Mouse (Mus musculus) embryonic facial prominence, embryonic 12.5 days (tissue): Measurements from ENCODE around the gene Uimc1. TPM values are rescaled to one million over a fixed set of nuclear protein-coding genes. Genes with fewer than 3 reads are reported as not detected.

Source experiments
- ATAC-seq: fragments of 200-750 bp; cut with Nextera tagmentation; 2 replicates; pipeline ENCODE4 v1.8.0; 2017; ENCODE audit not compliant: insufficient number of reproducible peaks, insufficient read depth, low FRiP score, low TSS enrichment
- H3K27ac ChIP-seq: fragments of 300-500 bp; sonication (generic); 2 replicates; pipeline ENCODE4 v1.5.1; 2016; ENCODE audit warnings: mild to moderate bottlenecking
- H3K27me3 ChIP-seq: fragments of 300-500 bp; sonication (generic); 2 replicates; pipeline ENCODE4 v1.6.1; 2016; ENCODE audit warnings: mild to moderate bottlenecking, moderate library complexity
- H3K36me3 ChIP-seq: fragments of 300-500 bp; sonication (generic); 2 replicates; pipeline ENCODE4 v1.6.1; 2016; ENCODE audit warnings: mild to moderate bottlenecking
- H3K4me1 ChIP-seq: fragments of 300-500 bp; sonication (generic); 2 replicates; pipeline ENCODE4 v1.6.1; 2016
- H3K4me2 ChIP-seq: fragments of 300-500 bp; sonication (generic); replicated peaks from 2 replicates; pipeline ENCODE4 v1.6.1; 2016; ENCODE audit warnings: mild to moderate bottlenecking, moderate library complexity
- H3K4me3 ChIP-seq: fragments of 300-500 bp; sonication (generic); 2 replicates; pipeline ENCODE4 v1.5.1; 2016; ENCODE audit warnings: mild to moderate bottlenecking
- H3K9ac ChIP-seq: fragments of 300-500 bp; sonication (generic); 2 replicates; pipeline ENCODE4 v1.6.1; 2016; ENCODE audit warnings: mild to moderate bottlenecking, moderate library complexity
- H3K9me3 ChIP-seq: fragments of 300-500 bp; sonication (generic); 2 replicates; pipeline ENCODE4 v1.6.1; 2016; ENCODE audit warnings: mild to moderate bottlenecking, moderate library complexity
- WGBS: fragments of 180-500 bp; shearing (Covaris S2); methylation state at CpG from one replicate; pipeline ENCODE4 v1.1.7; 2016; 5-methylcytosine and 5-hydroxymethylcytosine counted together
- polyA plus RNA-seq: library from polyadenylated mRNA; unstranded; fragments of >200 nt; fragmentation: Nextera tagmentation; extraction: Ambion mirVana; gene quantifications from 2 replicates; pipeline ENCODE4 v1.2.1, GENCODE M21; 2016

Uimc1 gene
- polyA plus RNA-seq, 1 experiment from 2014 or later = 29.1 TPM

DNA sequence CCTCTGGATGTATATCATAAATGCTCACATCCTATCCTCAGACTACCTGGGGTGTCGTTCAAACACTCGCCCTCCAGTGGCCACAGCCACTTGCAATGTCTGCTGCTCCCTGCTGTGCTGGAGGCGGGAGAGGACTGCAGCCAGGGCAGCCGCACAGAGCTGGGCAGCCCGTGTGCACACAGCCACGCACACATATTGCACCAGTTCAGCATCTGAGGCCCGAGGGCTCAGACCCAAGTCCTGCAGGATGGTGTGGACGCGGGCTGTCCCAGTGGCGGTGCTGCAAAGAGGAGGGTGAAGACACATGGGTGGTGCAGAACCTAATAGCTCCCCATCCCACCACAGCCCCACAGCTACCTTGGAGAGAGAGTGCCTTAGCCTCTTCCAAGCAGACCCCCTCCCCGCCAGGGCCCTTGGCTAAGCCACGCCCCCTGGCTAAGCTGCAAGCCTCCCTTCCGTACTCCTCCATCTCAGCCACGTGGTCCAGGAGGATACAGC lies 88.1 kb downstream of the Uimc1 start:
- Histone ChIP-seq H3K36me3 (no peaks in the 10 kb centered on the region), H3K9ac (no peak overlapping the region), H3K9me3 (no peaks in the 10 kb centered on the region), H3K4me1 (0 out of 2 replicates have a peak, but pooled peaks cover 3% of the 10 kb centered on the region), H3K27ac (no peak overlapping the region), H3K4me2 (peak overlapping the region; percentile 14; the same call in 1 of the 2 replicates), H3K27me3 (0 out of 2 replicates have a peak, but pooled peaks cover 3% of the 10 kb centered on the region), H3K4me3 (no peak overlapping the region)
- ATAC-seq = 0 out of 2 replicates have a peak, but pooled peaks have one; percentile 13
- 4% methylated on average over 14 of the region's 14 CpGs for WGBS

DNA sequence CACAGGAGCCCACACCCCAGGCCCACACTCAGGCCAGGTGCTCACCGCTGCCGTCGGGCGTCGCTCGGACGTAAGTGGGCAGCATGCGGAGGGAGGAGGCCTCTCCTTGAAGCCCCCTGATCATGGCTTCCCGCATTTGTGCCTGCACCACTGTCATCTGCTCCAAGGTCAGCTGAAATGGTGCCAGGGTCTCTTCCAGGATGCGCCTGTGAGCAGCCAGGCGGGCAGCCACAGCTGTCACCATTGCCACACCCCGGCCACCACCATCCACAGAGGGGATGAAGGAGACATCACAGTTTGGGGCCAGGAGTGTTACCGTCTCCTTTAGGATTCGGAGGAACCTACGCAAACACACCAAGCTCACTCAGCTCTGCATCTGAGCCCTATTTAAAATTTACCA lies 89.0 kb downstream of the Uimc1 start:
- ATAC-seq = no peak
- no peaks in the 10 kb centered on the region for H3K36me3 ChIP-seq
- 0 out of 2 replicates have a peak, but pooled peaks cover 5% of the 10 kb centered on the region for H3K27me3 ChIP-seq
- H3K9me3 ChIP-seq = no peaks in the 10 kb centered on the region
- no peak overlapping the region for H3K9ac ChIP-seq
- H3K27ac ChIP-seq = no peak overlapping the region
- 0 out of 2 replicates have a peak, but pooled peaks cover 3% of the 10 kb centered on the region for H3K4me1 ChIP-seq
- H3K4me2 ChIP-seq = no peak overlapping the region
- WGBS = 90% methylated on average over 15 of the region's 15 CpGs
- no peak overlapping the region for H3K4me3 ChIP-seq

DNA sequence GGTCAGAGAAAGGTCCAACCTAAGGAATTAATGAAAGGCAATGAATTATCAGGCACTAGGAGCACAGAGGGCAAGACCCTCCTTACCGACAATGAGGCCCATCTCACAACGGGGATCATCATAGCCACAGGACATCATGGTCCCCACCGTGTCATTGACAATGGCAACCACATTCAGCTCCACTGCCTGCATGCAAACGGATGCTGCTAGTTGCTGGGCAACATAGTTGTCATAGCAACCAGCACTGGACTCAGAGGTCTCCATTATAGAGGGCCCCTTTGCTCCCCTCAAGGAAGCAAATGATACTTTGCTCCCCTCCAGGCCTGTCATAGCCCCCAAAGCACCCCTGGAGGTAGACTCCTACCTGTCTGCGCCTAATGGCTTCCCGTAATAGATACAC lies 91.5 kb downstream of the Uimc1 start:
- Histone ChIP-seq H3K9me3 (no peaks in the 10 kb centered on the region), H3K27ac (no peak overlapping the region), H3K4me3 (no peak overlapping the region), H3K9ac (no peak overlapping the region), H3K36me3 (no peaks in the 10 kb centered on the region), H3K27me3 (0 out of 2 replicates have a peak, but pooled peaks cover 2% of the 10 kb centered on the region), H3K4me2 (no peak overlapping the region), H3K4me1 (0 out of 2 replicates have a peak, but pooled peaks cover 3% of the 10 kb centered on the region)
- ATAC-seq = no peak
- 67% methylated on average over 6 of the region's 6 CpGs for WGBS

DNA sequence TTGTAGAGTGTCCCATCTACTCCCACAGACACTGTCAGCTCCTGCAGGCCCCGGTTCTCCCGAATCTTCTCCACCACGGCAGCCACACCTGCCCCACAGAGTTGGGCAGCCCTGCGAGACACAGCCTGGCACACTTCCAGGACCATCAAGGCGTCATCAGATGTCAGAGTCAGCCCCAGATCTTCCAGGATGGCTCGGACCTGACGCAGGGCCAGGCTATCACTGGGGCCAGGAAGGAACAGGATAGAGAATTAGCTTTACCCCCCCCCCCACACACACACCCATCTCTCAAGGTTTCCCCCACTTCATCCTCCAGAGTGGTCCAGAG lies 93.7 kb downstream of the Uimc1 start:
- H3K9me3 ChIP-seq = no peaks in the 10 kb centered on the region
- H3K9ac ChIP-seq = no peak overlapping the region
- 0 out of 2 replicates have a peak, but pooled peaks cover 2% of the 10 kb centered on the region for H3K27me3 ChIP-seq
- no peak for ATAC-seq
- H3K4me1 ChIP-seq = no peaks in the 10 kb centered on the region
- 81% methylated on average over 7 of the region's 7 CpGs for WGBS
- H3K36me3 ChIP-seq = no peaks in the 10 kb centered on the region
- H3K4me2 ChIP-seq = no peak overlapping the region
- no peak overlapping the region for H3K4me3 ChIP-seq
- H3K27ac ChIP-seq = no peak overlapping the region

DNA sequence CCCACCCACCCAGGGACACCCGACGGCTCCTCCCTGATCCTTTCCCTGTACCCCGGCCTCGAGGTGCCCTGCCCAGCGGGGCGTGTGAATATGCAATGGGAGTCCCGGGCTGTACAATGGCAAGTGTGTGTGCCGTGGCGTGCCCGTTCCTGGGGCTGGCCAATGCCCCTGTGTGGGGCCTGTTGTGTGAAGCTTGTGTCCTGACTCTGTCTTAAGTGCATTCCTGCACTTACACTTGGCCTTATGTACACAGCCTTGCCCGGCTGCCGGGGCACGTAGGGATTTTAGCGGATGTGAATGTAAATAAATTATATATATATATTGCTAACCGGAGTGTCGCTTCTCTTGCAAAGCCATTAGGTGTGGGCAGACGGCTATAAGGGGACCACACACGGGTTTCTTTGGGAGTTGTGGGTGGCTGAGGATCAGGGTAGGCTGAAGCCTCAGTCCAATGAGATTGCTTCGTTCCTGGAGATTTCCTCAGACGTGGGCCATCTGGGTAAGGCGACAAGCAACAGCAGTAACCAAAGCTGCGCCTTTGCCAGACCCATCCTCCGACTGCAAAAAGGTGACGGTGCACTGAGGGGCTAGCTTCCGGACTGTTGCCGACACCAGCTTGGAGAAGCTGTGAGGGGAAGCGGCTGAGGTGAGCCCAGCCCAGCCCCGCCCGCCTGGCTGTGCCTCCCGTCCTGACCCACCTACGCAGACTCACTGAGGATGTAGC lies 94.2 kb downstream of the Uimc1 start:
- no peaks in the 10 kb centered on the region for H3K9me3 ChIP-seq
- 0 out of 2 replicates have a peak, but pooled peaks cover 2% of the 10 kb centered on the region for H3K27me3 ChIP-seq
- 0 out of 2 replicates have a peak, but pooled peaks have one; percentile 4 for ATAC-seq
- H3K9ac ChIP-seq = no peak overlapping the region
- WGBS = 79% methylated on average over 31 of the region's 31 CpGs
- H3K4me2 ChIP-seq = no peak overlapping the region
- no peaks in the 10 kb centered on the region for H3K36me3 ChIP-seq
- H3K4me1 ChIP-seq = no peaks in the 10 kb centered on the region
- H3K27ac ChIP-seq = no peak overlapping the region
- no peak overlapping the region for H3K4me3 ChIP-seq

DNA sequence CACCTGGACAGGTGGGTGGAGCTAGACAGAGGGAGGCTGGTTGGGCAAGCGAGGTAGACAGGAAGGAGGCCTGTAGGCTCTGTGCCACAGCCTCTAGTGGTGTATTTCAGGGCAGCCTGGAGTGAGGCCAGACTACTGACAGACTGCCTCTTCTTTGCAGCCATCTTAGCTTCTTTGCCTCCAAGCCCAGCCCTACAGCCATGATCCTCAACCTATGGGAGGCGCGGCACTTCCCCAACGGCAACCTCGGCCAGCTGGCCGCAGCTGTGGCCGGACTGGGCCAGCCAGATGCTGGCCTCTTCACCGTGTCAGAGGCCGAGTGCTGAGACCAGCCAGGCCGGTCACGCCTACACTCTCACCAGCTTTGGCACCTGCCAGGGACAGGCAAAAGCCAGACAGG lies 95.5 kb downstream of the Uimc1 start:
- Histone ChIP-seq H3K9me3 (no peaks in the 10 kb centered on the region), H3K27me3 (0 out of 2 replicates have a peak, but pooled peaks cover 2% of the 10 kb centered on the region), H3K9ac (no peak overlapping the region), H3K36me3 (no peaks in the 10 kb centered on the region), H3K4me2 (no peak overlapping the region), H3K4me3 (no peak overlapping the region), H3K27ac (no peak overlapping the region), H3K4me1 (no peaks in the 10 kb centered on the region)
- peak; percentile 16; the same call in 1 of the 2 replicates for ATAC-seq
- WGBS = 75% methylated on average over 11 of the region's 11 CpGs

DNA sequence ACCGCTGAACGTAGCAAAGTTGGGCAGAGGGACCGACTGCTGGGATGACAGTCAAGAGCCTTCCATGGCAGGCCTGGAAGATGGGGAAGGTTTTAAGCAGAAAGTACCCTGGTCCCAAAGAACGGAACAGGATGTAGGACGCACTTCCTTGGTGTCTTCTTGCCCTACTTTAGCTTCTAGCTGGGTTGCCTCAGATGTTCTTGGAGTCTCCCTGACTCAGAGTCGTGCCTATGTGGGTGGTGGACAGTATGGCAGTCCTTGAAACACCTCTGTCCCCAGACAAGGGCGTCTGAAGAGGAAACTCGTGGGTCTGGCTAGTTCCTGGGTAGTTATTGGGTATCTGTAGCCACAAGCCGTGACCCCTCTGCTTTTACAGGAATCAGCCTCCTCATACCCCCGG lies 98.0 kb downstream of the Uimc1 start:
- ATAC-seq = no peak
- no peak overlapping the region for H3K4me2 ChIP-seq
- H3K4me1 ChIP-seq = no peaks in the 10 kb centered on the region
- H3K36me3 ChIP-seq = no peaks in the 10 kb centered on the region
- H3K27ac ChIP-seq = no peak overlapping the region
- H3K9ac ChIP-seq = no peak overlapping the region
- 80% methylated on average over 10 of the region's 10 CpGs for WGBS
- no peak overlapping the region for H3K4me3 ChIP-seq
- H3K27me3 ChIP-seq = 0 out of 2 replicates have a peak, but pooled peaks cover 2% of the 10 kb centered on the region
- H3K9me3 ChIP-seq = no peaks in the 10 kb centered on the region

DNA sequence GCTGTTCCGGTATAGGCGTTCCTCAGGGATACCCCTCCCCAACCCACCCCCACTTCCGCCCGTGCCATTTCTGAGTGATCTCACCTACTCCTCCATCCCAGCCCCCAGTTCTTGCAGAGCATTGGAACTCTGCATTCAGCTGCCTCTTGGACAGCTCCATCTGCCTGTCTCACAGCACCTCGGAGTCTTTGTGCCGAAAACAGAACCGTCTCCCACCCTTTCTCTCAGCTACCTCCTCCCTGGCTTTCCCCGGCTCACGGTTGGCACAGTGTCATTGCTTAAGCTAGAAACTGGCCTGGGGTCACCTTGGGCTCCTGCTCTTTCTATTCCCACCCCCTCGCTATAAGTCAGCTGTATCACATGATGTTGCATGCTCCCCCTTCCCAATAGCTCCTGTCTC lies 99.7 kb downstream of the Uimc1 start:
- Histone ChIP-seq H3K9ac (no peak overlapping the region), H3K27me3 (no peaks in the 10 kb centered on the region), H3K4me3 (no peak overlapping the region), H3K9me3 (no peaks in the 10 kb centered on the region), H3K4me1 (no peaks in the 10 kb centered on the region), H3K36me3 (no peaks in the 10 kb centered on the region), H3K4me2 (no peak overlapping the region), H3K27ac (no peak overlapping the region)
- WGBS = 87% methylated on average over 10 of the region's 10 CpGs
- ATAC-seq = no peak

DNA sequence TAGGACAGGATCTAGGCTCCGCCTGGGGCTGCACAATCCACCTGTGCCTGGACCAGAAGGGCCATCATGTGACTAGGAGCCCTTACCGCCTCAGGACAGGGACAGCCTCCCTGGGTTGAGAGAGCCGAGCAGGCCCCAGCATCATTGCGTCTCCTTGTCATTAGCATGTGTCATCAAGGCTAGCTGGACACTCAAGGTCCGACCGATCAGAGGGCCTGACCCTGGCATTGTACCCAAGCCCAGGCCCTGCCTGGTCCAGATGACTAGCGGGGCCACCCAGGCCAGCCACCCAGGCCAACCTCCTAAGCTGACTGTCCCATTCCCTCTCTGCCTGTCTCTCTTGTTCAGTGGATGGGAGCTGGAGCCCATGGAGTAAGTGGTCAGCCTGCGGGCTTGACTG lies 102.5 kb downstream of the Uimc1 start:
- Histone ChIP-seq H3K4me2 (no peak overlapping the region), H3K4me1 (peaks cover 11% of the 10 kb centered on the region)
- 80% methylated on average over 8 of the region's 8 CpGs for WGBS

DNA sequence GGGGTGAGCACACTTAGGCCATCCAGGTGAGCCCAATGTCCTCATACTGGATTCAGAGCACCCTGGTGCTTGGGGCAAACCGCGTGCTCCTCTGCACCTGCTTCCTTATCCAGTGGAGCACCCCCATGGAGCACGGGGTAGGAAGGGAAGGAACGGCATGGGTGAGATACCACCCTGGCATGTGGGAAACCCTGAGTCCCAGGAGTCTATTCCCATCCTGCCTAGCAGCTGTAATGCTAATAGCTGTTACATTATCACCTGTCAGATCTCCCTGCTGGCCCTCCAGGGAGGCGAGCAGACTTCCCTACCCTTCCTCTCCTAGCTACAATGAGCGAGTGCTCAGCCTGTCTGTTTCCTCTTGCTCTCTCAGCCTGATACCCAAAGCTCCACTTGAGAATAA lies 104.9 kb downstream of the Uimc1 start:
- H3K9me3 ChIP-seq = no peaks in the 10 kb centered on the region
- no peaks in the 10 kb centered on the region for H3K36me3 ChIP-seq
- H3K27ac ChIP-seq = no peak overlapping the region
- no peak for ATAC-seq
- H3K9ac ChIP-seq = no peak overlapping the region
- H3K4me1 ChIP-seq = peaks cover 11% of the 10 kb centered on the region
- WGBS = 58% methylated on average over 6 of the region's 6 CpGs
- no peak overlapping the region for H3K4me3 ChIP-seq
- H3K4me2 ChIP-seq = no peak overlapping the region
- H3K27me3 ChIP-seq = no peaks in the 10 kb centered on the region

More for the DNA sequence above, 102.5 kb downstream of the Uimc1 start:
- ATAC-seq = no peak; the same call in 1 of the 2 replicates
- Histone ChIP-seq H3K9ac (no peak overlapping the region), H3K36me3 (no peaks in the 10 kb centered on the region), H3K9me3 (no peaks in the 10 kb centered on the region), H3K4me3 (no peak overlapping the region), H3K27ac (no peak overlapping the region), H3K27me3 (no peaks in the 10 kb centered on the region)

DNA sequence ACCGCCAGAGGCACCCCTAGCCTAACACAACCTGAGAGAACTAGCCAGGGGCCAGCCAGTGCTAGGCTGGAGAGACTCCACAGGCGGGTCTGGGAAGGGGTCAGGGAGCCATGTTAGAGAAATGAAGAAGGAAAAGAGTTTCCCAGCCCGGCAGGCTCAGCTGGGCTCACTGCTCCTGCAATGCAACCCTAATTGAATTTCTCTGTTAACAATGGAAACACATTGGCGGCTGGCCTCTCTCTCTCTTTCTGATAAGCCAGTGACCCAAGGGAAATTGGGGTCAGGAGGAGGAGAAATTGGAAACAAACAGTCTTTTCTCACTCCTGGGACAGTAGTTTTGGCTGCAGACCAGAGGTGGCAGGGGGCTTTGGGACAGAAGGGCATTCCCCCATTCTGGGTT lies 105.5 kb downstream of the Uimc1 start:
- no peaks in the 10 kb centered on the region for H3K36me3 ChIP-seq
- H3K4me1 ChIP-seq = peaks cover 11% of the 10 kb centered on the region
- H3K4me3 ChIP-seq = no peak overlapping the region
- H3K4me2 ChIP-seq = no peak overlapping the region
- no peak overlapping the region for H3K27ac ChIP-seq
- H3K9ac ChIP-seq = no peak overlapping the region
- no peaks in the 10 kb centered on the region for H3K9me3 ChIP-seq
- H3K27me3 ChIP-seq = no peaks in the 10 kb centered on the region
- ATAC-seq = no peak
- WGBS = 5% methylated on average over 4 of the region's 4 CpGs

DNA sequence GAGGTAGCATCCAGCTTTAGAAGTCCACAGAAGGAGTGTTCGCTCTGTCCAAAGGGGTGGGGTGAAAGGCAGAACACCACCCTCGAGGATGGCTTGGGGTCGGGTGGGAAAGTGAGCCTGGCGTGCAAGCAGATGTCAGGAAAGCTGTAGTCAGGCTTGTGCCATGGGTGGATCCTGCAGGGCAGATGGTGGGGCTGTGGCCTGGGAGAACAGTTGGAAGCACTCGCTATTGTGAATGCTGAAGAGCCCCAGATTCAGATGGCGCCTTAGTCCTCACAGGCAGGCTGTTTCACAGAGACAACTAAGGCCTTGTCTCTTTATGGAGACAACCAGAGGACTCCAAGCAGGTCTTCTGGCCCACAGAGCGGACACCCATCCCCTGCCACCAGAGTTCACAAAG lies 107.9 kb downstream of the Uimc1 start:
- no peak for ATAC-seq
- Histone ChIP-seq H3K4me3 (no peak overlapping the region), H3K9ac (no peak overlapping the region), H3K4me2 (no peak overlapping the region), H3K4me1 (peaks cover 18% of the 10 kb centered on the region), H3K9me3 (no peaks in the 10 kb centered on the region), H3K36me3 (no peaks in the 10 kb centered on the region), H3K27ac (no peak overlapping the region), H3K27me3 (no peaks in the 10 kb centered on the region)
- 81% methylated on average over 7 of the region's 7 CpGs for WGBS
